Mouse (Mus musculus): Measurements from ENCODE around the gene Panx2.

GRCm38 (mm10) chr15:89084826-89085225 is 25.3 kb downstream of the Panx2 start:
- TF ChIP-seq CTCF (IDR thresholded peaks at IDR 0.05; ENCODE audit: low read depth, low read length): no peak
- TF ChIP-seq TAL1 (conservative IDR thresholded peaks at IDR 0.05; ENCODE audit: low read depth, low read length): no peak
